Mouse (Mus musculus) CD4-positive, CD25-positive, alpha-beta regulatory T cell, adult 2 months (primary cell): ENCODE results near the gene Wdr24.
"Not testable (repeated sequence)": the region's sequence is repeated elsewhere in the genome, so short reads cannot be mapped to it uniquely, and the experiment has no call there.

ENCODE experiments used
- DNase-seq: peaks from one replicate; pipeline ENCODE4 v3.0.0-alpha.2; 2012; ENCODE audit warnings: low read depth, low spot score

Gene Wdr24

GRCm38 (mm10) chr17:25807452-25807851 lies 16.0 kb upstream of the Wdr24 start:
- DNase-seq, result not testable (repeated sequence)

GRCm38 (mm10) chr17:25808028-25808427 lies 15.4 kb upstream of the Wdr24 start:
- DNase-seq, result no peak

- peak; percentile 43 for DNase-seq
Observed at GRCm38 (mm10) chr17:25808789-25809605, 14.4 kb upstream of the Wdr24 start, which contains the start of gene Fbxl16. Gene Fbxl16, plus strand, starts transcription at chr17:25809085.

- no peak for DNase-seq
Observed at GRCm38 (mm10) chr17:25809606-25810340, 13.7 kb upstream of the Wdr24 start.

GRCm38 (mm10) chr17:25810890-25811289 lies 12.5 kb upstream of the Wdr24 start:
- no peak for DNase-seq

- peak; percentile 84 for DNase-seq
Observed at GRCm38 (mm10) chr17:25813471-25813870, 10.0 kb upstream of the Wdr24 start.

GRCm38 (mm10) chr17:25817662-25818061 lies 5.8 kb upstream of the Wdr24 start:
- DNase-seq, result no peak

- no peak for DNase-seq
Observed at GRCm38 (mm10) chr17:25818851-25819780, 4.3 kb upstream of the Wdr24 start.

GRCm38 (mm10) chr17:25824362-25825142 lies 1.1 kb downstream of the Wdr24 start:
- no peak for DNase-seq

- DNase-seq, result no peak
Observed at GRCm38 (mm10) chr17:25825311-25825710, 1.9 kb downstream of the Wdr24 start.

- no peak for DNase-seq
Observed at GRCm38 (mm10) chr17:25825984-25826570, 2.6 kb downstream of the Wdr24 start.

- no peak for DNase-seq
Observed at GRCm38 (mm10) chr17:25827011-25827410, 3.6 kb downstream of the Wdr24 start.

GRCm38 (mm10) chr17:25827546-25828222 lies 4.3 kb downstream of the Wdr24 start:
- no peak for DNase-seq

- no peak for DNase-seq
Observed at GRCm38 (mm10) chr17:25828223-25828594, 4.8 kb downstream of the Wdr24 start.

GRCm38 (mm10) chr17:25828712-25829557 lies 5.5 kb downstream of the Wdr24 start, which contains the start of gene Jmjd8:
Gene Jmjd8, plus strand, starts transcription at chr17:25828867.
- DNase-seq, result peak; percentile 87

- no peak for DNase-seq
Observed at GRCm38 (mm10) chr17:25829558-25830017, 6.2 kb downstream of the Wdr24 start.

GRCm38 (mm10) chr17:25830200-25830753 lies 6.8 kb downstream of the Wdr24 start:
- DNase-seq, result no peak

- no peak for DNase-seq
Observed at GRCm38 (mm10) chr17:25830806-25831431, 7.5 kb downstream of the Wdr24 start.
